Mouse (Mus musculus) hindbrain, embryonic 11.5 days (tissue): ENCODE data around the gene Emp1. TPM values are rescaled to one million over a fixed set of nuclear protein-coding genes. Genes with fewer than 3 reads are reported as not detected.

Experiments used
- ATAC-seq: fragments of 200-750 bp; cut with Nextera tagmentation; 2 replicates; pipeline ENCODE4 v1.8.0; 2017; ENCODE audit warnings: mild to moderate bottlenecking, moderate TSS enrichment, moderate library complexity; ENCODE audit not compliant: low FRiP score
- DNase-seq: peaks from one replicate; pipeline ENCODE4 v3.0.0-alpha.2; 2015; ENCODE audit warnings: low spot score
- H3K27ac ChIP-seq: fragments of 300-500 bp; sonication (generic); 2 replicates; pipeline ENCODE4 v1.5.1; 2014; ENCODE audit warnings: mild to moderate bottlenecking, low read depth, low read length
- H3K27me3 ChIP-seq: fragments of 300-500 bp; sonication (generic); 2 replicates; pipeline ENCODE4 v1.6.1; 2014; ENCODE audit warnings: mild to moderate bottlenecking, low read length, moderate library complexity, mixed read lengths; ENCODE audit not compliant: control insufficient read depth, insufficient read depth
- H3K36me3 ChIP-seq: fragments of 300-500 bp; sonication (generic); 2 replicates; pipeline ENCODE4 v1.6.1; 2014; ENCODE audit warnings: mild to moderate bottlenecking, low read length, moderate library complexity, mixed read lengths; ENCODE audit not compliant: control insufficient read depth, insufficient read depth
- H3K4me1 ChIP-seq: fragments of 300-500 bp; sonication (generic); replicated peaks from 2 replicates; pipeline ENCODE4 v1.6.1; 2014; ENCODE audit warnings: low read length, mixed read lengths; ENCODE audit not compliant: control insufficient read depth, insufficient read depth
- H3K4me2 ChIP-seq: fragments of 300-500 bp; sonication (generic); replicated peaks from 2 replicates; pipeline ENCODE4 v1.6.1; 2014; ENCODE audit warnings: mild to moderate bottlenecking, low read depth, low read length
- H3K4me3 ChIP-seq: fragments of 300-500 bp; sonication (generic); 2 replicates; pipeline ENCODE4 v1.5.1; 2014; ENCODE audit warnings: low read depth, low read length
- H3K9ac ChIP-seq: fragments of 300-500 bp; sonication (generic); 2 replicates; pipeline ENCODE4 v1.6.1; 2014; ENCODE audit warnings: low read depth, low read length
- H3K9me3 ChIP-seq: fragments of 300-500 bp; sonication (generic); 2 replicates; pipeline ENCODE4 v1.6.1; 2016; ENCODE audit warnings: low read length; ENCODE audit not compliant: control insufficient read depth
- WGBS: fragments of 180-500 bp; shearing (Covaris S2); extraction: QIAGEN DNeasy Blood & Tissue Kit; methylation state at CpG from one replicate; pipeline ENCODE4 v1.1.7; 2014; 5-methylcytosine and 5-hydroxymethylcytosine counted together
- polyA plus RNA-seq: library from polyadenylated mRNA; unstranded; fragments of >200 nt; fragmentation: Nextera tagmentation; extraction: Ambion mirVana; gene quantifications from 2 replicates; pipeline ENCODE4 v1.2.1, GENCODE M21; 2014

The Emp1 gene
- polyA plus RNA-seq, 1 experiment from 2014 or later, result 8.8 TPM

GRCm38 (mm10) chr6:135388711-135389110 is 26.4 kb downstream of the Emp1 start:
- H3K27me3 ChIP-seq, result no peaks in the 10 kb centered on the region
- no peak overlapping the region for H3K4me3 ChIP-seq
- H3K9me3 ChIP-seq, result no peaks in the 10 kb centered on the region
- H3K4me2 ChIP-seq, result no peak overlapping the region
- H3K36me3 ChIP-seq, result no peaks in the 10 kb centered on the region
- no peaks in the 10 kb centered on the region for H3K4me1 ChIP-seq
- 80% methylated on average over 8 of the region's 8 CpGs for WGBS
- H3K27ac ChIP-seq, result no peak overlapping the region
- H3K9ac ChIP-seq, result no peak overlapping the region
- no peak for ATAC-seq
- DNase-seq, result no peak

GRCm38 (mm10) chr6:135390398-135390797 is 28.1 kb downstream of the Emp1 start:
- no peak for DNase-seq
- ATAC-seq, result no peak
- Histone ChIP-seq H3K9ac (no peak overlapping the region), H3K9me3 (no peaks in the 10 kb centered on the region), H3K27me3 (no peaks in the 10 kb centered on the region), H3K4me2 (no peak overlapping the region), H3K27ac (no peak overlapping the region), H3K4me1 (no peaks in the 10 kb centered on the region), H3K4me3 (no peak overlapping the region), H3K36me3 (no peaks in the 10 kb centered on the region)
- WGBS, result 70% methylated on average over 3 of the region's 3 CpGs

DNA sequence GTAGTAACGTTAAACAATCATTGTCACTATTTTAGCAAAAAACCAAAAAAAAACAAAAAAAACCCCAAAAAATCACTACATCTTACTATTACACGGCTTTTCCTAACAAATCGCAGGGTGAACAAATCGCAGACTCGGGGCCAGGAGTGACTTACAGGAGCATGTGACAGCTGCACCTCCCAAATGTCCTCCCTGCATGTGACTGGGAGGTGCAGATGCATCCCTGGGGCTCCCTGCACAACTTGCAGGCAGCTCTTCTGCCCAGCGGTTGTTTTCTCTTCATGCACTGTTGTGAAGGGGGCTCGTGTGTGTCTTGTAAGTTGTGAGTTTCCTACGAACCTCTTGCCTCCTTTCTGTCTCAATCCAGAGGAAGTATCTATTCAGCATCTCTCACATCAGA is 33.0 kb downstream of the Emp1 start:
- H3K4me3 ChIP-seq, result no peak overlapping the region
- H3K9me3 ChIP-seq, result no peaks in the 10 kb centered on the region
- DNase-seq, result no peak
- no peak overlapping the region for H3K4me2 ChIP-seq
- H3K9ac ChIP-seq, result no peak overlapping the region
- H3K4me1 ChIP-seq, result no peaks in the 10 kb centered on the region
- no peaks in the 10 kb centered on the region for H3K27me3 ChIP-seq
- ATAC-seq, result no peak
- no peak overlapping the region for H3K27ac ChIP-seq
- no peaks in the 10 kb centered on the region for H3K36me3 ChIP-seq
- WGBS, result 85% methylated on average over 8 of the region's 8 CpGs

DNA sequence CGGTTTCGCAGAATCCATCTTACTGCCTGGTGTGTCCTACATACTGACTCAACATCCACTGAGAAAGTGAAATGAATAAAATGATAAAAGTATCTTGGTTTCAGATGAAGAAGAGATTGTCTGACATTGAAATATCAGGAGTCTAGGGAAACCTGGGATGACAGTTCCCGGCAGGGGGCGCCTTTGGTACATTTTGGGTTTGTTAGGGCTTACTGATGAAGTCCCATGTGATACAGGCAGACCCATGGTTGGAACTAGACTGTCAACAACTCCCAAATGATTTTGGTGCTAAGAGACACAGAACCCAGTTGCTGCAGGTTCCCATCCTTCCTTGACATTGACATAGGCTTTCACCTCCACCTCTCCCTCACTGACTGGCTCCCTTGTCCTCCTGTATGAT is 34.7 kb downstream of the Emp1 start:
- Histone ChIP-seq H3K27me3 (no peaks in the 10 kb centered on the region), H3K9me3 (no peaks in the 10 kb centered on the region), H3K36me3 (no peaks in the 10 kb centered on the region), H3K9ac (no peak overlapping the region), H3K4me1 (no peaks in the 10 kb centered on the region), H3K4me2 (no peak overlapping the region), H3K27ac (no peak overlapping the region), H3K4me3 (no peak overlapping the region)
- DNase-seq, result no peak
- no peak for ATAC-seq
- 79% methylated on average over 4 of the region's 4 CpGs for WGBS

- Histone ChIP-seq H3K9me3 (no peaks in the 10 kb centered on the region), H3K36me3 (no peaks in the 10 kb centered on the region), H3K27ac (no peak overlapping the region), H3K4me3 (no peak overlapping the region), H3K27me3 (no peaks in the 10 kb centered on the region), H3K9ac (no peak overlapping the region), H3K4me1 (no peaks in the 10 kb centered on the region), H3K4me2 (no peak overlapping the region)
- 85% methylated on average over 8 of the region's 8 CpGs for WGBS
- DNase-seq (no peak), ATAC-seq (no peak)
These were observed 35.4 kb downstream of the Emp1 start for GRCm38 (mm10) chr6:135397788-135398187.

DNA sequence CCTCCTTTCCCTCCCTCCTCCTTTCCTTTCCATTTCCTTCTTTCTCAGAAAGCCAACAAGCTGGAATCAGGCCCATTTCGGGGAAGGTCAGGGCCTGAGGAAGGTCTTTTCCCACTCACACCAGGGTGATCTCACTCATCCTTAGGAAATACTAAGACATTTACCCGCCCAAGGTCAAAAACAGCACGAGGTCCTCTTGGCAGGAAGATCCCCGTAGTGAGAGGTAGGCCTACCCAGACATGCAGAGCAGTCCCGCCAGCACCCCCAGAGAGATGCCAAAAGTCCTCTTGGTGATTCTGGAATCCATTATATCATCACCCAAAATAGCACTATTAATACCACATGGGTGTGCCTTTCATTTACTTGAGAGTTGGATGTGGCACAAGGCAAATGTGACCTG is 36.5 kb downstream of the Emp1 start:
- H3K27ac ChIP-seq, result no peak overlapping the region
- WGBS, result 69% methylated on average over 5 of the region's 5 CpGs
- H3K27me3 ChIP-seq, result no peaks in the 10 kb centered on the region
- no peaks in the 10 kb centered on the region for H3K36me3 ChIP-seq
- no peak overlapping the region for H3K9ac ChIP-seq
- no peak overlapping the region for H3K4me3 ChIP-seq
- ATAC-seq (no peak), DNase-seq (no peak)
- no peaks in the 10 kb centered on the region for H3K9me3 ChIP-seq
- no peaks in the 10 kb centered on the region for H3K4me1 ChIP-seq
- no peak overlapping the region for H3K4me2 ChIP-seq

GRCm38 (mm10) chr6:135400306-135400705 is 38.0 kb downstream of the Emp1 start:
- peak; percentile 84 for DNase-seq
- H3K4me3 ChIP-seq, result no peak overlapping the region
- H3K9ac ChIP-seq, result no peak overlapping the region
- H3K27ac ChIP-seq, result no peak overlapping the region
- no peaks in the 10 kb centered on the region for H3K4me1 ChIP-seq
- H3K27me3 ChIP-seq, result no peaks in the 10 kb centered on the region
- WGBS, result 40% methylated on average over 3 of the region's 3 CpGs
- no peaks in the 10 kb centered on the region for H3K9me3 ChIP-seq
- H3K4me2 ChIP-seq, result no peak overlapping the region
- 0 out of 2 replicates have a peak, but pooled peaks have one; percentile 54 for ATAC-seq
- H3K36me3 ChIP-seq, result no peaks in the 10 kb centered on the region

GRCm38 (mm10) chr6:135405093-135405492 is 42.7 kb downstream of the Emp1 start:
- H3K9ac ChIP-seq, result no peak overlapping the region
- 88% methylated on average over 11 of the region's 11 CpGs for WGBS
- no peak for DNase-seq

GRCm38 (mm10) chr6:135407323-135407722 is 45.0 kb downstream of the Emp1 start:
- no peaks in the 10 kb centered on the region for H3K36me3 ChIP-seq
- 83% methylated on average over 4 of the region's 4 CpGs for WGBS
- no peaks in the 10 kb centered on the region for H3K27me3 ChIP-seq
- DNase-seq (no peak), ATAC-seq (no peak)
- no peak overlapping the region for H3K4me3 ChIP-seq
- no peak overlapping the region for H3K27ac ChIP-seq
- H3K9ac ChIP-seq, result no peak overlapping the region
- H3K4me2 ChIP-seq, result no peak overlapping the region
- no peaks in the 10 kb centered on the region for H3K9me3 ChIP-seq
- H3K4me1 ChIP-seq, result no peaks in the 10 kb centered on the region

More at GRCm38 (mm10) chr6:135405093-135405492, 42.7 kb downstream of the Emp1 start:
- no peak for ATAC-seq
- Histone ChIP-seq H3K4me1 (no peaks in the 10 kb centered on the region), H3K4me2 (no peak overlapping the region), H3K4me3 (no peak overlapping the region), H3K27me3 (no peaks in the 10 kb centered on the region), H3K36me3 (no peaks in the 10 kb centered on the region), H3K9me3 (no peaks in the 10 kb centered on the region), H3K27ac (no peak overlapping the region)
